Mouse (Mus musculus): ENCODE results near the gene Tubb4b. TPM values are rescaled to one million over a fixed set of nuclear protein-coding genes. Genes with fewer than 3 reads are reported as not detected.

Gene Tubb4b
- total and polyA plus RNA-seq, 3 experiments, result 356 to 592 (median 520) TPM

- Histone ChIP-seq H3K79me2 (replicated peaks; ENCODE audit: control insufficient read depth, extremely low read depth, insufficient read depth, poor library complexity, severe bottlenecking) (no peaks in the 10 kb centered on the region), H3K27ac (ENCODE audit: insufficient read depth, low read depth) (no peak overlapping the region), H3K36me3 (replicated peaks in 1 of 2; ENCODE audit: control insufficient read depth in 1 of 2, insufficient read depth in 1 of 2, low read length in 1 of 2) (peaks cover 14% of the 10 kb centered on the region in 2 experiments), H3K4me2 (ENCODE audit: insufficient read depth, low read depth, poor library complexity, severe bottlenecking) (no peak overlapping the region), H3K27me3 (replicated peaks) (peaks cover 4% of the 10 kb centered on the region), H3K9me3 (replicated peaks; ENCODE audit: low read length) (no peaks in the 10 kb centered on the region), H3K4me3 (replicated peaks in 1 of 3; ENCODE audit: low read depth in 2 of 3, low read length in 2 of 3, poor library complexity in 1 of 3) (no peak overlapping the region), H3K4me1 (ENCODE audit: control insufficient read depth in 1 of 2, insufficient read depth in 2 of 2) (peaks cover 7 to 13% of the 10 kb centered on the region in 2 experiments; a peak in 3 of 4 replicates), H3K9ac (ENCODE audit: insufficient read depth, low read depth) (no peak overlapping the region)
- no peak for DNase-seq (ENCODE audit: extremely low read depth)
- in situ Hi-C loops (cut with MboI; ENCODE audit: low pct_ligation_motif_present, low pct_unique_long_range_greater_than_20kb, low sequenced_read_pairs) (no loop called here), dilution Hi-C loops (cut with MboI; ENCODE audit: extremely low pct_ligation_motif_present, extremely low pct_unique_long_range_greater_than_20kb, low sequenced_read_pairs) (no loop called here)
- TF ChIP-seq POLR2AphosphoS2 (IDR thresholded peaks at IDR 0.05; ENCODE audit: low read depth, low read length) (no peak), JUN (IDR thresholded peaks at IDR 0.05; ENCODE audit: insufficient read depth, low read depth, low read length) (no peak), ZKSCAN1 (IDR thresholded peaks at IDR 0.05; ENCODE audit: borderline replicate concordance, low read depth, low read length) (no peak), UBTF (IDR thresholded peaks at IDR 0.05; ENCODE audit: low read depth, low read length) (no peak), NRF1 (IDR thresholded peaks at IDR 0.05; ENCODE audit: low read depth, low read length) (no peak), ZMIZ1 (IDR thresholded peaks at IDR 0.05; ENCODE audit: low read depth, low read length) (no peak), TBP (conservative IDR thresholded peaks at IDR 0.05; ENCODE audit: low read depth, low read length) (no peak), E2F4 (IDR thresholded peaks at IDR 0.05; ENCODE audit: insufficient replicate concordance, low read depth, low read length) (no peak), USF1 (IDR thresholded peaks at IDR 0.05; ENCODE audit: low read depth, low read length) (no peak), CHD2 (IDR thresholded peaks at IDR 0.05; ENCODE audit: low read length) (no peak), USF2 (conservative IDR thresholded peaks at IDR 0.05; ENCODE audit: low read depth, low read length) (no peak)
Measured at GRCm38 (mm10) chr2:25217666-25218065, 6.8 kb downstream of the Tubb4b start.

GRCm38 (mm10) chr2:25214444-25214843 lies 10.1 kb downstream of the Tubb4b start, which contains the start of gene Stpg3:
Gene Stpg3 (minus strand): TSS chr2:25214637.
- Histone ChIP-seq H3K36me3 (replicated peaks in 1 of 2; ENCODE audit: control insufficient read depth in 1 of 2, insufficient read depth in 1 of 2, low read length in 1 of 2) (peaks cover 5 to 6% of the 10 kb centered on the region in 2 experiments), H3K4me3 (replicated peaks in 1 of 3; ENCODE audit: low read depth in 2 of 3, low read length in 2 of 3, poor library complexity in 1 of 3) (no peak within 1 kb of the TSS), H3K9me3 (replicated peaks; ENCODE audit: low read length) (no peaks in the 10 kb centered on the region), H3K79me2 (replicated peaks; ENCODE audit: control insufficient read depth, extremely low read depth, insufficient read depth, poor library complexity, severe bottlenecking) (peaks cover 14% of the 10 kb centered on the region), H3K9ac (ENCODE audit: insufficient read depth, low read depth) (no peak within 1 kb of the TSS), H3K4me1 (ENCODE audit: control insufficient read depth in 1 of 2, insufficient read depth in 2 of 2) (peaks cover 11 to 18% of the 10 kb centered on the region in 2 experiments), H3K4me2 (ENCODE audit: insufficient read depth, low read depth, poor library complexity, severe bottlenecking) (no peak within 1 kb of the TSS), H3K27me3 (replicated peaks) (peaks cover 4% of the 10 kb centered on the region), H3K27ac (ENCODE audit: insufficient read depth, low read depth) (no peak within 1 kb of the TSS)
- dilution Hi-C loops (cut with MboI; ENCODE audit: extremely low pct_ligation_motif_present, extremely low pct_unique_long_range_greater_than_20kb, low sequenced_read_pairs), result no loop called here
- TF ChIP-seq EP300 (IDR thresholded peaks at IDR 0.05; ENCODE audit: low read length) (no peak), E2F4 (IDR thresholded peaks at IDR 0.05; ENCODE audit: insufficient replicate concordance, low read depth, low read length) (no peak), USF2 (conservative IDR thresholded peaks at IDR 0.05; ENCODE audit: low read depth, low read length) (no peak), MAZ (IDR thresholded peaks at IDR 0.05; ENCODE audit: low read depth, low read length) (no peak), PAX5 (IDR thresholded peaks at IDR 0.05; ENCODE audit: low read length) (no peak), NELFE (IDR thresholded peaks at IDR 0.05; ENCODE audit: low read depth, low read length) (no peak), UBTF (IDR thresholded peaks at IDR 0.05; ENCODE audit: low read depth, low read length) (no peak), JUN (IDR thresholded peaks at IDR 0.05; ENCODE audit: insufficient read depth, low read depth, low read length) (no peak), ZMIZ1 (IDR thresholded peaks at IDR 0.05; ENCODE audit: low read depth, low read length) (no peak), MAFK (IDR thresholded peaks at IDR 0.05; ENCODE audit: insufficient replicate concordance, low read length) (no peak), MXI1 (IDR thresholded peaks at IDR 0.05; ENCODE audit: low read depth, low read length) (no peak), JUND (conservative IDR thresholded peaks at IDR 0.05; ENCODE audit: low read depth, low read length) (no peak), IRF4 (IDR thresholded peaks at IDR 0.05; ENCODE audit: low read depth, low read length) (no peak), MYC (IDR thresholded peaks at IDR 0.05; ENCODE audit: low read depth, low read length) (no peak), MAX (IDR thresholded peaks at IDR 0.05; ENCODE audit: low read length) (no peak), NRF1 (IDR thresholded peaks at IDR 0.05; ENCODE audit: low read depth, low read length) (no peak), USF1 (IDR thresholded peaks at IDR 0.05; ENCODE audit: low read depth, low read length) (no peak), ETS1 (conservative IDR thresholded peaks at IDR 0.05; ENCODE audit: low read depth, low read length) (no peak), CHD1 (IDR thresholded peaks at IDR 0.05; ENCODE audit: low read depth, low read length) (no peak), HCFC1 (IDR thresholded peaks at IDR 0.05; ENCODE audit: low read depth, low read length) (no peak)
- DNase-seq (ENCODE audit: extremely low read depth), result no peak
- in situ Hi-C loops (cut with MboI; ENCODE audit: low pct_ligation_motif_present, low pct_unique_long_range_greater_than_20kb, low sequenced_read_pairs), result no loop called here

Data from CH12.LX (cell line).